Mouse (Mus musculus): ENCODE results near the gene Lingo3. TPM values are rescaled to one million over a fixed set of nuclear protein-coding genes. Genes with fewer than 3 reads are reported as not detected.
"Not testable (repeated sequence)": the region's sequence is repeated elsewhere in the genome, so short reads cannot be mapped to it uniquely, and the experiment has no call there.

The Lingo3 gene
- polyA plus RNA-seq, 1 experiment from 2014 or later = 1.3 TPM

DNA sequence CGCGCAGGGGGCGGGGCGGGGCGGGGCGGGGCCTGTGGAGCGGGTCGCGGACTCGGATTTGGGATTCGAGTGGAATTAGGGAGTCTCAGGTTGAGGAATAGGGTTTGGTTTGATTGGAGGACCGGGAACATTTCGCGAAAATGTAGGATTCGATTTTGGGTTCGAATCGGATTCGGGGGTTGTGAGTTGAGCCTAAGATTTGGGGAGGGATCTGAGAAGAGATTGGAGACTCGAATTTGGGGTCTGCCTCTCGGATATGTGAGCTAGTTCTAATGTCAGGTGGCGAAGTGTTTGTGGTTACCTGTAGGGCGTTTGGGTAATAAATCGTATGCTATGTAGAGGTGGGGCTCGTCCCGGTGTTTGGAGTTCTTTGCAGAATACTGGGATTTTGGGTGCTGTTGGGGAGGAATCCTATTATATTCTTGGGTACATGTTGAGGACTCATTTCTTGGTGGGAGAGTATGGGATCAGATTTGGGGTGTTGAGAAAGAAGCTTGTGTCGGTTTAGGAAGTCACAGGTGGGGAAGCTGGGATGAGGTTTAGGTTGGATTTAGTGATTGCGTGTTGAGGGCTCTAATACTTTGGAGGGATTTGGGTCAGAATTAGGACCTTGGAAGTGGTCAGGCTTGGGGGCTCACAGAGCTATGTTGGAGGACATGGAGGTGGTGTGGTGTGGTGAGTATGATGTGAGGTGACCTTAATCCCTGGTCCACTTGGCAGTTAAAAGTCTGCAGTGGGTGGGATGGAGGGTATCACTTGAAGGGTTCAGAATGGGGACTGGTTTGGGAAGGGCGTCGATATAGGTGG lies 16.6 kb downstream of the Lingo3 start:
- Histone ChIP-seq H3K36me3 (peaks cover 18% of the 10 kb centered on the region), H3K9ac (peak overlapping the region; percentile 90), H3K4me3 (peak overlapping the region; percentile 82), H3K4me1 (peaks cover 37% of the 10 kb centered on the region), H3K9me3 (no peaks in the 10 kb centered on the region), H3K27me3 (peaks cover under 1% of the 10 kb centered on the region; the same call in 1 of the 2 replicates), H3K27ac (peak overlapping the region; percentile 87; the same call in 1 of the 2 replicates), H3K4me2 (replicated peaks) (peak overlapping the region; percentile 100)
- no peak for ATAC-seq (ENCODE audit: low FRiP score, low read depth)
- WGBS = 8% methylated on average over 29 of the region's 29 CpGs

DNA sequence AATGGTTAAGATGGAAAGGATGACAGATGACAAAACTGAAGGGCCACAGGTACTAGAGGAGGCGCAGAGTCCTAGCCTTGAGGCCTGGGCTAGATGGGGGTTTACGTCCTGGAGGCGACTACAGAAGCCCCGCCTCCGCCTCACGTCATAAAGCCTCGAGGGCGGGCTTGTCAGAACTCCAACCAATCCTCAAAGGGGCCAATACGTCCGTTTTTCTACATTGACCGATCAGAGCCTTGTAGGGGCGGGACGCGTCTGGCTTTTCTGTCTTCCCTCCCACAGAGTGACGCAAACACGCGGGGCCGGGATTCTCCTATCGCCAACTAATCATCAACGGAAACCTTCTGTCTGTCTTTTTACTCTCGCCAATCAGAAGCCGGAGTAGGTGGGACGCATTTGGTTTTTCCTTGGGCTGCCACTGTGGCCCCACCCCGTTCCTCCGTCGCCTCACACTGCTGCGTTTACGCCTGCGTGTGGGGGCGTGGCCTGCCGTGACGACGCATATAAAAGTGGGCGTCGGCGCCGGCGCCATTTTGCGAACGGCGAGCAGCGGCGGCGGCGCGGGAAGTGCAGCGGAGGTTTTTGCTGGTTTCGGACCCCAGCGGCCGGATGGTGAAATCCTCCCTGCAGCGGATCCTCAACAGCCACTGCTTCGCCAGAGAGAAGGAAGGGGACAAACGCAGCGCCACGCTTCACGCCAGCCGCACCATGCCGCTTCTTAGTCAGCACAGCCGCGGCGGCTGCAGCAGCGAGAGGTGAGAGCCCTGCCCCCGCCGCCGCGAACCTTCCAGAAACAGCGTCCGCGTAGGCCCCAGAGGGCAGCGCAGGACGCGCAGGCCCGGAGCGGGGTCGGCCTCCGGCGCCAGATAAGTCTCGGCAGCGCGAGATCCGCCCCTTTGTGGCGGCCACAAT lies 17.4 kb downstream of the Lingo3 start, which contains the start of gene Oaz1:
Gene Oaz1 (plus strand): TSS at position 506 of the 912 bp plus-strand sequence.
- peak; percentile 98 for ATAC-seq (ENCODE audit: low FRiP score, low read depth)
- under 1% methylated on average over 80 of the region's 82 CpGs for WGBS
- Histone ChIP-seq H3K4me2 (replicated peaks) (peak within 1 kb of the TSS; percentile 100), H3K9me3 (no peaks in the 10 kb centered on the region), H3K27ac (peak within 1 kb of the TSS; percentile 87), H3K9ac (peak within 1 kb of the TSS; percentile 90), H3K27me3 (no peaks in the 10 kb centered on the region), H3K36me3 (peaks cover 18% of the 10 kb centered on the region), H3K4me1 (peaks cover 37% of the 10 kb centered on the region), H3K4me3 (peak within 1 kb of the TSS; percentile 82)

- Histone ChIP-seq H3K27me3 (no peaks in the 10 kb centered on the region), H3K9ac (no peak overlapping the region), H3K4me1 (peaks cover 22% of the 10 kb centered on the region), H3K36me3 (peaks cover 8% of the 10 kb centered on the region), H3K9me3 (no peaks in the 10 kb centered on the region), H3K4me3 (no peak overlapping the region), H3K27ac (no peak overlapping the region), H3K4me2 (replicated peaks) (no peak overlapping the region)
- ATAC-seq (ENCODE audit: low FRiP score, low read depth) = no peak
- 81% methylated on average over 2 of the region's 2 CpGs for WGBS
Observed at GRCm38 (mm10) chr10:80824827-80825226, 19.0 kb downstream of the Lingo3 start.

DNA sequence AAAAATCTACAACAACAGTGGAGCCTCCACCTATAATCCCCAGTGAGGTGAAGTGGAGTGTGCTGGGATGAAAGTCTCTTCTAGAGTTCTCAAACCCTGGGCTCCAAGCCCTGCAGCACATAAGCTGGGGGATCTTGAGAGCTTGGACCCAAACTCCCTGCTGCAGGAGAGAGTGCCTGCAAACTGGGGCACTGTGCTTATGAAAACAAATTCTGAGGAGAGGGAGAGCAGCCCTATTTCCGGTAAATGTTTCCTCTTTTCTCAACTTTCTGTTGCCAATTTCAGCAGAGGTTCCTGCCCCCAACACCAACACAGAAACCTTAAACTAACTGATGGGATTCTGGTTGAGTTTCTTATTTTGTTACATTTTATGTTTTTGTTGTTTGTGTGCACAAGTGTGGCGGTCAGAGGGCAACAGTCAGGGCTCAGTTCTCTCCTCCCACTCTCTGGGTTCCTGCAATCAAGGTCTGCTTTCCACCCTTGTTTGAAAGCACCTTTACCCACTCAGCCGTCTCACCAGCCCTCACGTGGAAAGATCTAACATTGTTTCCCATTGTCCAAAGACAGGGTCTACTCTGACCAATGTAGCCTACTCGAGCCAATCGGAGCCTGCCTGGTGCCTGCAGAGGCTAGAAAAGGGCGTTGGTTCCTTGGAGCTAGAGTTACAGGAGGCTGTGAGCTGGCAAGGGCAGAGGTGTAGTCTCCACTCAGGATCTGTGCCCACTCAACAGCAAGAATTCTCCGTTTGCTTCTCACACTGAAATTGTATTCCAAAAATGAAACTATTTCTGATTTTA lies 19.8 kb downstream of the Lingo3 start:
- Histone ChIP-seq H3K4me1 (peaks cover 14% of the 10 kb centered on the region), H3K27ac (no peak overlapping the region), H3K4me2 (replicated peaks) (no peak overlapping the region), H3K36me3 (peaks cover under 1% of the 10 kb centered on the region), H3K9ac (0 out of 2 replicates have a peak overlapping the region, but pooled peaks have one; percentile 13), H3K27me3 (no peaks in the 10 kb centered on the region), H3K9me3 (no peaks in the 10 kb centered on the region), H3K4me3 (no peak overlapping the region)
- WGBS = 66% methylated on average over 8 of the region's 8 CpGs
- ATAC-seq (ENCODE audit: low FRiP score, low read depth) = no peak

DNA sequence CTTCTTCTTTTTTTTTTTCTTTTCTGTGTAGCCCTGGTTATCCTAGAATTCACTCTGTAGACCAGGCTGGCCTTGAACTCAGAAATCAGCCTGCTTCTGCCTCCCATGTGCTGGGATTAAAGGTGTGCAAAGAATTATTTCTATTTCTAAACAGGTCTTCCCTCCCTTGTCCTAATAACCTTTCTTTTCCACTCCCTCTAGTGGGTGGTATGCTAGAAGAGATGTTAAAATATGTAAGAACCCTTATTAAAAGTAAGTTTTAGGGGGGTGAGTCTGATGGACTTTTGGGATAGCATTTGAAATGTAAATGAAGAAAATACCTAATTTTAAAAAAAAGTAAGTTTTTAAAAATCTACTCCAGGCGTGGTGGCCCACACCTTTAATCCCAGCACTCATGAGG lies 20.5 kb downstream of the Lingo3 start:
- 90% methylated on average over 1 of the region's 1 CpGs for WGBS
- Histone ChIP-seq H3K4me1 (peaks cover 9% of the 10 kb centered on the region), H3K9me3 (no peaks in the 10 kb centered on the region), H3K36me3 (no peaks in the 10 kb centered on the region; the same call in 1 of the 2 replicates), H3K27ac (no peak overlapping the region), H3K27me3 (no peaks in the 10 kb centered on the region), H3K4me3 (no peak overlapping the region), H3K4me2 (replicated peaks) (no peak overlapping the region), H3K9ac (no peak overlapping the region)
- ATAC-seq (ENCODE audit: low FRiP score, low read depth) = no peak

- ATAC-seq (ENCODE audit: low FRiP score, low read depth) = no peak
- Histone ChIP-seq H3K9me3 (no peaks in the 10 kb centered on the region), H3K4me1 (peaks cover 1% of the 10 kb centered on the region), H3K36me3 (no peaks in the 10 kb centered on the region), H3K9ac (no peak overlapping the region), H3K4me3 (no peak overlapping the region), H3K27ac (no peak overlapping the region), H3K4me2 (replicated peaks) (no peak overlapping the region), H3K27me3 (no peaks in the 10 kb centered on the region)
- WGBS = 91% methylated on average over 5 of the region's 5 CpGs
Observed at GRCm38 (mm10) chr10:80822528-80822927, 21.3 kb downstream of the Lingo3 start.

- Histone ChIP-seq H3K4me3 (no peak overlapping the region), H3K27ac (no peak overlapping the region), H3K9me3 (no peaks in the 10 kb centered on the region), H3K4me1 (no peaks in the 10 kb centered on the region), H3K4me2 (replicated peaks) (no peak overlapping the region), H3K36me3 (no peaks in the 10 kb centered on the region), H3K9ac (no peak overlapping the region), H3K27me3 (no peaks in the 10 kb centered on the region)
- ATAC-seq (ENCODE audit: low FRiP score, low read depth) = no peak
- WGBS = 50% methylated on average over 2 of the region's 2 CpGs
Observed at GRCm38 (mm10) chr10:80821991-80822390, 21.8 kb downstream of the Lingo3 start.

GRCm38 (mm10) chr10:80819406-80819805 lies 24.4 kb downstream of the Lingo3 start:
- 57% methylated on average over 3 of the region's 3 CpGs for WGBS
- H3K27me3 ChIP-seq = no peaks in the 10 kb centered on the region
- ATAC-seq (ENCODE audit: low FRiP score, low read depth) = no peak
- H3K36me3 ChIP-seq = no peaks in the 10 kb centered on the region
- H3K27ac ChIP-seq = no peak overlapping the region
- H3K4me1 ChIP-seq = no peaks in the 10 kb centered on the region
- no peaks in the 10 kb centered on the region for H3K9me3 ChIP-seq
- H3K4me3 ChIP-seq = no peak overlapping the region
- H3K9ac ChIP-seq = no peak overlapping the region
- no peak overlapping the region for H3K4me2 ChIP-seq (replicated peaks)

- Histone ChIP-seq H3K36me3 (no peaks in the 10 kb centered on the region), H3K9me3 (no peaks in the 10 kb centered on the region), H3K4me3 (no peak overlapping the region), H3K27ac (no peak overlapping the region), H3K4me1 (no peaks in the 10 kb centered on the region), H3K27me3 (no peaks in the 10 kb centered on the region), H3K4me2 (replicated peaks) (no peak overlapping the region), H3K9ac (no peak overlapping the region)
- no peak for ATAC-seq (ENCODE audit: low FRiP score, low read depth)
- 58% methylated on average over 6 of the region's 6 CpGs for WGBS
Observed at GRCm38 (mm10) chr10:80818599-80819281, 25.1 kb downstream of the Lingo3 start.

- WGBS = 82% methylated on average over 7 of the region's 7 CpGs
- not testable (repeated sequence) for H3K9ac ChIP-seq; ATAC-seq (ENCODE audit: low FRiP score, low read depth); H3K4me1 ChIP-seq; H3K27ac ChIP-seq; H3K4me2 ChIP-seq (replicated peaks); H3K9me3 ChIP-seq; H3K27me3 ChIP-seq; H3K36me3 ChIP-seq; H3K4me3 ChIP-seq
Observed at GRCm38 (mm10) chr10:80817955-80818354, 25.9 kb downstream of the Lingo3 start.

- no peaks in the 10 kb centered on the region for H3K36me3 ChIP-seq
- H3K4me3 ChIP-seq = no peak overlapping the region
- peaks cover 12% of the 10 kb centered on the region for H3K27me3 ChIP-seq
- no peak overlapping the region for H3K27ac ChIP-seq
- H3K9me3 ChIP-seq = no peaks in the 10 kb centered on the region
- 75% methylated on average over 2 of the region's 2 CpGs for WGBS
- H3K4me2 ChIP-seq (replicated peaks) = no peak overlapping the region
- no peak for ATAC-seq (ENCODE audit: low FRiP score, low read depth)
- H3K4me1 ChIP-seq = no peaks in the 10 kb centered on the region
- H3K9ac ChIP-seq = no peak overlapping the region
Observed at GRCm38 (mm10) chr10:80817164-80817563, 26.7 kb downstream of the Lingo3 start.
